ENCODE assay signal across 9 mouse cellular contexts in the genomic region with DNA sequence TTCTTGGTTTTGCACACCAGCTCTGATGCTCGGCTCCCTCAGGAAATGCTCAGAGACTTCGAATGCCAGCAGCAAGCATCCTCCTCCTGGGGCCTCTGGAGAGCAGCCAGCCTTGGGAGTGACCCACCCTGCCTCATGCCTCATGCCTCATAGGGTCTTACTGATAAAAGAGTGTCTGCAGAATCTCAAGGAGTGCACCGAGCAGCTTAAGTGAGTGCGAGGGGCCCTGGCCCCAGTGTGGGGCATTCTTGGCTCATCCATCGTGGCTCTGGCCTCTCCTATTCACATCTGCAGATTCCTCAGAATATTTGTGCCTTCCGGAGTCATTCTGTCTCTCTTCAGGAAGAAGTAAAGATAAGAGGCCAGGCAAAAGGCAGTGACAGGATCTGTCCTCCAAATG. TPM values are rescaled to one million over a fixed set of nuclear protein-coding genes. Genes with fewer than 3 reads are reported as not detected.
DNase-seq lines count a peak whose midpoint lies in the region; ATAC-seq and TF ChIP-seq lines count a peak whose summit lies in the region.
"Had no signal": no experiment of that assay in that cellular context is flagged by ENCODE, and none has a peak within 500 bp of the region (broad histone marks: within the 10 kb centered on the region; RNA-seq: fewer than 3 reads in every experiment).

No protein-coding gene starts in this region.

- 0 out of 2 replicates have a peak, but pooled peaks have one; percentile 21 for ATAC-seq in heart, embryonic 15.5 days (replicated peaks; ENCODE audit: insufficient number of reproducible peaks, insufficient read depth, low FRiP score, low read depth)
- no peak for ATAC-seq in midbrain, embryonic 11.5 days (ENCODE audit: low FRiP score)
- ATAC-seq in midbrain, embryonic 16.5 days, result no peak
- no peak for ATAC-seq in stomach, embryonic 15.5 days (ENCODE audit: insufficient read depth, low FRiP score, low read depth)

- no peak for TF ChIP-seq CTCF in lung, adult 2 months (IDR thresholded peaks at IDR 0.05; ENCODE audit: insufficient read depth, low read length)

- WGBS in heart, embryonic 15.5 days, result 6% methylated on average over 6 of the region's 6 CpGs
- WGBS in midbrain, embryonic 11.5 days, result 24% methylated on average over 6 of the region's 6 CpGs
- WGBS in midbrain, embryonic 16.5 days, result 18% methylated on average over 6 of the region's 6 CpGs
- 12% methylated on average over 6 of the region's 6 CpGs for WGBS in limb, embryonic 10.5 days
- WGBS in stomach, embryonic 15.5 days, result 18% methylated on average over 6 of the region's 6 CpGs
- 14% methylated on average over 6 of the region's 6 CpGs for WGBS in lung, adult 2 months

- H3K4me3 ChIP-seq in heart, embryonic 15.5 days, result no peak overlapping the region
- H3K4me3 ChIP-seq in midbrain, embryonic 11.5 days (ENCODE audit: low read depth, low read length), result no peak overlapping the region
- H3K4me3 ChIP-seq in midbrain, embryonic 16.5 days (ENCODE audit: low read depth, low read length), result no peak overlapping the region
- H3K4me3 ChIP-seq in limb, embryonic 10.5 days, result 0 out of 2 replicates have a peak overlapping the region, but pooled peaks have one; percentile 13
- no peak overlapping the region for H3K4me3 ChIP-seq in stomach, embryonic 15.5 days (replicated peaks)
- no peak overlapping the region for H3K4me3 ChIP-seq in lung, adult 2 months (replicated peaks; ENCODE audit: extremely low read depth, low read depth, low read length)

- peak overlapping the region; percentile 54 for H3K4me2 ChIP-seq in heart, embryonic 15.5 days
- H3K4me2 ChIP-seq in midbrain, embryonic 11.5 days, result no peak overlapping the region
- H3K4me2 ChIP-seq in midbrain, embryonic 16.5 days (ENCODE audit: low read length), result no peak overlapping the region
- H3K4me2 ChIP-seq in stomach, embryonic 15.5 days, result no peak overlapping the region

- no peak for TF ChIP-seq POLR2A in lung, adult 2 months (IDR thresholded peaks at IDR 0.05; ENCODE audit: borderline replicate concordance, extremely low read depth, low read depth, low read length)

- no peak overlapping the region for H3K9ac ChIP-seq in heart, embryonic 15.5 days
- H3K9ac ChIP-seq in midbrain, embryonic 11.5 days (ENCODE audit: low read length), result peak overlapping the region; percentile 30; the same call in 1 of the 2 replicates
- H3K9ac ChIP-seq in midbrain, embryonic 16.5 days (ENCODE audit: low read depth, low read length), result no peak overlapping the region
- no peak overlapping the region for H3K9ac ChIP-seq in stomach, embryonic 15.5 days

- peaks cover 56% of the 10 kb centered on the region for H3K4me1 ChIP-seq in heart, embryonic 15.5 days (replicated peaks)
- peaks cover 20% of the 10 kb centered on the region for H3K4me1 ChIP-seq in midbrain, embryonic 11.5 days (ENCODE audit: control insufficient read depth, insufficient read depth, low read length)
- H3K4me1 ChIP-seq in midbrain, embryonic 16.5 days (ENCODE audit: control insufficient read depth, insufficient read depth, low read length), result peaks cover 8% of the 10 kb centered on the region
- peaks cover 73% of the 10 kb centered on the region for H3K4me1 ChIP-seq in limb, embryonic 10.5 days
- peaks cover 60% of the 10 kb centered on the region for H3K4me1 ChIP-seq in stomach, embryonic 15.5 days
- H3K4me1 ChIP-seq in lung, adult 2 months (ENCODE audit: control insufficient read depth, insufficient read depth, low read length), result no peaks in the 10 kb centered on the region

- no peaks in the 10 kb centered on the region for H3K36me3 ChIP-seq in heart, embryonic 15.5 days
- no peaks in the 10 kb centered on the region for H3K36me3 ChIP-seq in midbrain, embryonic 11.5 days (ENCODE audit: control insufficient read depth, insufficient read depth, low read length)
- H3K36me3 ChIP-seq in midbrain, embryonic 16.5 days (ENCODE audit: control insufficient read depth, insufficient read depth, low read length), result no peaks in the 10 kb centered on the region
- H3K36me3 ChIP-seq in limb, embryonic 10.5 days, result no peaks in the 10 kb centered on the region
- H3K36me3 ChIP-seq in stomach, embryonic 15.5 days, result no peaks in the 10 kb centered on the region

- DNase-seq in heart, adult 8-10 months (ENCODE audit: low spot score), result no peak
- peak; percentile 54 for DNase-seq in midbrain, embryonic 11.5 days (ENCODE audit: low spot score, missing footprints)
- no peak for DNase-seq in limb, embryonic 10.5 days (ENCODE audit: low spot score)
- DNase-seq in thymus, postnatal 25 days, result no peak
- DNase-seq in lung, adult 2 months, result no peak
- DNase-seq: cerebellum, adult 11 months had no signal

- peak overlapping the region; percentile 56 for H3K27ac ChIP-seq in heart, embryonic 15.5 days
- H3K27ac ChIP-seq in midbrain, embryonic 11.5 days (ENCODE audit: low read depth, low read length), result no peak overlapping the region
- H3K27ac ChIP-seq in midbrain, embryonic 16.5 days (ENCODE audit: low read length), result no peak overlapping the region
- H3K27ac ChIP-seq in limb, embryonic 10.5 days, result peak overlapping the region; percentile 65
- H3K27ac ChIP-seq in stomach, embryonic 15.5 days, result peak overlapping the region; percentile 87

- H3K27me3 ChIP-seq in heart, embryonic 15.5 days, result no peaks in the 10 kb centered on the region
- H3K27me3 ChIP-seq in midbrain, embryonic 11.5 days (ENCODE audit: control insufficient read depth, insufficient read depth, low read length), result 0 out of 2 replicates have a peak, but pooled peaks cover 2% of the 10 kb centered on the region
- H3K27me3 ChIP-seq in midbrain, embryonic 16.5 days (ENCODE audit: control insufficient read depth, insufficient read depth, low read depth, low read length), result no peaks in the 10 kb centered on the region
- H3K27me3 ChIP-seq in limb, embryonic 10.5 days (ENCODE audit: low read depth, poor library complexity, severe bottlenecking), result peaks cover 25% of the 10 kb centered on the region
- H3K27me3 ChIP-seq in stomach, embryonic 15.5 days (replicated peaks), result no peaks in the 10 kb centered on the region

- H3K9me3 ChIP-seq in heart, embryonic 15.5 days (replicated peaks), result no peaks in the 10 kb centered on the region
- H3K9me3 ChIP-seq in midbrain, embryonic 11.5 days (ENCODE audit: control insufficient read depth, low read length), result no peaks in the 10 kb centered on the region
- H3K9me3 ChIP-seq in midbrain, embryonic 16.5 days (replicated peaks; ENCODE audit: control insufficient read depth, low read length, poor library complexity, severe bottlenecking), result no peaks in the 10 kb centered on the region
- no peaks in the 10 kb centered on the region for H3K9me3 ChIP-seq in limb, embryonic 10.5 days (replicated peaks)
- H3K9me3 ChIP-seq in stomach, embryonic 15.5 days, result no peaks in the 10 kb centered on the region

RNA-seq across cellular contexts. Expression of gene Dlk1, which starts 53.7 kb away (rescaled TPM):
- 131 and 212 TPM in 2 replicates for polyA plus RNA-seq in heart, embryonic 15.5 days (2015; fragmentation: Nextera tagmentation; extraction: Ambion mirVana)
- total RNA-seq in heart, adult 8-10 months (2022), result under 1 TPM in 3 of 4 experiments, not detected in 1; 0.23 to 0.69 (median 0.47) TPM
- 75.1 and 76.7 TPM in 2 replicates for polyA plus RNA-seq in midbrain, embryonic 11.5 days (2014; fragmentation: Nextera tagmentation; extraction: Ambion mirVana)
- polyA plus RNA-seq in midbrain, embryonic 16.5 days (2015; fragmentation: Nextera tagmentation; extraction: Ambion mirVana), result 50.4 and 66.0 TPM in 2 replicates
- polyA plus RNA-seq in limb, embryonic 10.5 days (2016; fragmentation: Nextera tagmentation; extraction: Ambion mirVana), result 106 and 159 TPM in 2 replicates
- polyA plus RNA-seq in stomach, embryonic 15.5 days (2015; fragmentation: Nextera tagmentation; extraction: Ambion mirVana), result 487 and 492 TPM in 2 replicates
- 0.42 and 0.44 TPM in 2 replicates for polyA plus RNA-seq in lung, adult 2 months (2012; rRNA removed)

Comparison
In these comparisons a context has a peak if more than half of its experiments do, and no peak if none do; other contexts are left out.
1. H3K27ac ChIP-seq: peak in heart, embryonic 15.5 days (single experiment), limb, embryonic 10.5 days (single experiment) and stomach, embryonic 15.5 days (single experiment); none in midbrain, embryonic 11.5 days (single experiment) and midbrain, embryonic 16.5 days (single experiment).
2. RNA of gene Dlk1, which starts 53.7 kb away (polyA plus RNA-seq): 487 to 492 TPM in stomach, embryonic 15.5 days, 131 to 212 TPM in heart, embryonic 15.5 days, 106 to 159 TPM in limb, embryonic 10.5 days, 75.1 to 76.7 TPM in midbrain, embryonic 11.5 days and 50.4 to 66.0 TPM in midbrain, embryonic 16.5 days; 0.42 to 0.44 TPM in lung, adult 2 months; every median in the first group is over 10 times any median in the second.